Mouse (Mus musculus): ENCODE results near the gene Btbd35f10. TPM values are rescaled to one million over a fixed set of nuclear protein-coding genes. Genes with fewer than 3 reads are reported as not detected.
"Not testable (repeated sequence)": the region's sequence is repeated elsewhere in the genome, so short reads cannot be mapped to it uniquely, and the experiment has no call there.

Btbd35f10 gene
- not detected in 2 replicates for polyA plus RNA-seq (2016; fragmentation: Nextera tagmentation; extraction: Ambion mirVana)

GRCm38 (mm10) chrX:3752785-3753184 is at the start of gene Btbd35f10:
Btbd35f10 (minus strand) TSS chrX:3752885.
- not testable (repeated sequence) for H3K9me3 ChIP-seq; H3K27me3 ChIP-seq; H3K27ac ChIP-seq (replicated peaks); H3K4me1 ChIP-seq; H3K36me3 ChIP-seq; H3K4me3 ChIP-seq; H3K9ac ChIP-seq (replicated peaks); ATAC-seq (ENCODE audit: low FRiP score, low read depth); H3K4me2 ChIP-seq (replicated peaks)
- no CpG with 5 or more reads among the region's 3 CpGs for WGBS

Other genes with a start within 250 kb of the Btbd35f10 start
- gene Btbd35f18, start 52.7 kb downstream of the Btbd35f10 start, polyA plus RNA-seq (2016; fragmentation: Nextera tagmentation; extraction: Ambion mirVana): not detected in 2 replicates
- gene Btbd35f16, start 204.1 kb upstream of the Btbd35f10 start, polyA plus RNA-seq (2016; fragmentation: Nextera tagmentation; extraction: Ambion mirVana): not detected in 2 replicates

Data from midbrain, embryonic 12.5 days (tissue).